Mouse (Mus musculus): ENCODE results near the gene Arpin.

- TF ChIP-seq CTCF (conservative IDR thresholded peaks at IDR 0.05; ENCODE audit: insufficient read depth, insufficient read length, low read depth, low read length) (peak; percentile 69), POLR2A (IDR thresholded peaks at IDR 0.05; ENCODE audit: low read depth, low read length) (no peak)
Measured at GRCm38 (mm10) chr7:79914556-79914955, 20.6 kb downstream of the Arpin start.

Data from kidney, adult 2 months (tissue).